Mouse (Mus musculus): ENCODE measurements around the gene Tdrd9. TPM values are rescaled to one million over a fixed set of nuclear protein-coding genes. Genes with fewer than 3 reads are reported as not detected.
"Not testable (repeated sequence)": the region's sequence is repeated elsewhere in the genome, so short reads cannot be mapped to it uniquely, and the experiment has no call there.

Tdrd9 gene
- polyA plus RNA-seq, 1 experiment from 2014 or later, result 0.34 TPM

DNA sequence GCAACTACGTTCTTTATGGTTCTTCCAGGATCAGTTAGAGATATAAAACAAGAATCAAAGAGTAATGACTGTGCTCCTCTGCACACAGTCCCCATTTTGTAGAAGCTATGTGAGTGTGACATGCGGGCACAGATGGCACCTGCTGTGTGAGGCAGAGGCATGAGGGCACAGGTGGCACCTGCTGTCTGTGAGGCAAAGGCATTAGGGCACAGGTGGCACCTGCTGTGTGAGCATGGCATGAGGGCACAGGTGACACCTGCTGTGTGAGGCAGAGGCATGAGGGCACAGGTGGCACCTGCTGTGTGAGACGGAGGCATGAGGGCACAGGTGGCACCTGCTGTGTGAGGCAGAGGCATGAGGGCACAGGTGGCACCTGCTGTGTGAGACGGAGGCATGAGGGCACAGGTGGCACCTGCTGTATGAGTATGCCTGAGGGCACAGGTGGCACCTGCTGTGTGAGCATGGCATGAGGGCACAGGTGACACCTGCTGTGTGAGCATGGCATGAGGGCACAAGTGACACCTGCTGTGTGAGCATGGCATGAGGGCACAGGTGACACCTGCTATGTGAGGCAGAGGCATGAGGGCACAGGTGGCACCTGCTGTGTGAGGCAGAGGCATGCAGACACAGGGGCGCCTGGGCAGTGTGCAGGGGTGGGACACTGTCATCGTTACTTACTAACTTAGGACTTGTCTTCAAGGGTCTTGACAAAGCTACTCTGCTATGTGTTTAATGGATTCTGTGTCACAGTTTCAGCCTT is 64.2 kb downstream of the Tdrd9 start:
- not testable (repeated sequence) for H3K36me3 ChIP-seq; H3K9ac ChIP-seq; H3K27me3 ChIP-seq; H3K4me2 ChIP-seq; ATAC-seq (ENCODE audit: insufficient number of reproducible peaks, insufficient read depth, low FRiP score, low TSS enrichment, low read depth); H3K27ac ChIP-seq; H3K4me1 ChIP-seq; H3K4me3 ChIP-seq; H3K9me3 ChIP-seq
- 87% methylated on average over 6 of the region's 6 CpGs for WGBS

DNA sequence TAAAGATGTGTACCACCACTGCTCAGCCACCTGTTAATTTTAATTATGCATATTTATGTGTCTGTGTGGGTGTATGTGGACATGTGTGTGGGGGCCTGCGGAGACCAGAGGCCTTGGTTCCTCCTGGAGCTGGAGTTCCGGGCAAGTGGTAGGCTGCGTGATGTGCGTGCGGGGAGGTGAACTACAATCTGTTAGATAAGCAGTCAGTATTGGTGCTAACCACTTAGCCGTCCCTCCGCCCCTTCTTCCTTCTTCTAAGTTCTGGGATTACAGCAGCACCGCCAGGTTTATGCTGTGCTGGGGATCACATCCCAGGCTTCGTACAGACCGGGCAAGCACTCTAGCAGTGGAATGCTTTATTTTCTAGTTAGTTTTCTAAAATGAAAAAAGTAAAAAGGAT is 67.1 kb downstream of the Tdrd9 start:
- H3K4me2 ChIP-seq, result no peak overlapping the region
- ATAC-seq (ENCODE audit: insufficient number of reproducible peaks, insufficient read depth, low FRiP score, low TSS enrichment, low read depth), result no peak
- H3K36me3 ChIP-seq, result no peaks in the 10 kb centered on the region
- H3K27me3 ChIP-seq, result no peaks in the 10 kb centered on the region
- H3K9ac ChIP-seq, result no peak overlapping the region
- H3K9me3 ChIP-seq, result no peaks in the 10 kb centered on the region
- 90% methylated on average over 10 of the region's 10 CpGs for WGBS
- no peak overlapping the region for H3K4me3 ChIP-seq
- H3K27ac ChIP-seq, result no peak overlapping the region
- H3K4me1 ChIP-seq, result no peaks in the 10 kb centered on the region

DNA sequence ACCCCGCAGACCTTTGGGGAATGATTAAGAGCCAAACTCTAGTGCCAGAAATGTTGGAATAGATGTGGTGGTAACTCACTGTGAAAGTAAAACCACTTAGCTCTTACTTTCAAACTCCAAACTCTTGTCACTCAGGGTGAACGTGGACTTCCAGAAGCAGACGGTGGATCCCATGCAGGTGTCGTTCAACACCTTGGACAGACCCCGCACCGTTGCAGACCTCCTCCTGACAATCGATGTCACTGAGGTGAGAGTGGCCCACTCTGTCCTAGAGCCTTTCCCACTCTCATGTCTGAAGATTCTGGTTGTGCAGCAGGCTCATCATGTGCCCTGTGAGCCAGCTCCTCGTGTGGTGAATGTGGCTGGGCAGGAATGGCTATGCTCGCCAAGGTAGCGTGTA is 67.8 kb downstream of the Tdrd9 start:
- Histone ChIP-seq H3K27ac (no peak overlapping the region), H3K4me2 (no peak overlapping the region), H3K9ac (no peak overlapping the region), H3K4me1 (no peaks in the 10 kb centered on the region), H3K9me3 (no peaks in the 10 kb centered on the region), H3K36me3 (no peaks in the 10 kb centered on the region), H3K4me3 (no peak overlapping the region), H3K27me3 (no peaks in the 10 kb centered on the region)
- 91% methylated on average over 10 of the region's 10 CpGs for WGBS
- ATAC-seq (ENCODE audit: insufficient number of reproducible peaks, insufficient read depth, low FRiP score, low TSS enrichment, low read depth), result no peak

DNA sequence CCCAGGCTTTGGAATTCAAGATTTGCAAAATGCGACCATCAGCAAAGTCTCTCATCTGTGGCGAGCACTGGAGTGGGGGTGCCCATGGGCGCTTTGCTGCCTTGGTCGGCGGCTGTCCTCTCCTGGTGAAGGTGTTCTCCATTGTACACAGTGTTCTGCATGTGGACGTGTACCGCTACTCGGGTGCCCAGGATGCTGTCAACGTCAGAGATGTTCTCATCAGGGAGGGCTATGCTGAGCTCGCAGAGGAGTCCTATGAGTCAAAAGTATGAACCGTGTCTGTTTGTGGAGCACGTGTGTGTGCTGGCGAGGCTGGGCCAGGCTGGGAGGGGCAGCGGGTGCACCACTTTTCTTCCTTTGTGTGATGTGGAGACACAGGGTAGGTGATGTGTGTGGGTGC is 71.3 kb downstream of the Tdrd9 start:
- Histone ChIP-seq H3K9me3 (no peaks in the 10 kb centered on the region), H3K36me3 (no peaks in the 10 kb centered on the region), H3K4me1 (no peaks in the 10 kb centered on the region), H3K4me3 (no peak overlapping the region), H3K27ac (no peak overlapping the region), H3K4me2 (no peak overlapping the region), H3K27me3 (no peaks in the 10 kb centered on the region), H3K9ac (no peak overlapping the region)
- WGBS, result 88% methylated on average over 14 of the region's 14 CpGs
- ATAC-seq (ENCODE audit: insufficient number of reproducible peaks, insufficient read depth, low FRiP score, low TSS enrichment, low read depth), result no peak

DNA sequence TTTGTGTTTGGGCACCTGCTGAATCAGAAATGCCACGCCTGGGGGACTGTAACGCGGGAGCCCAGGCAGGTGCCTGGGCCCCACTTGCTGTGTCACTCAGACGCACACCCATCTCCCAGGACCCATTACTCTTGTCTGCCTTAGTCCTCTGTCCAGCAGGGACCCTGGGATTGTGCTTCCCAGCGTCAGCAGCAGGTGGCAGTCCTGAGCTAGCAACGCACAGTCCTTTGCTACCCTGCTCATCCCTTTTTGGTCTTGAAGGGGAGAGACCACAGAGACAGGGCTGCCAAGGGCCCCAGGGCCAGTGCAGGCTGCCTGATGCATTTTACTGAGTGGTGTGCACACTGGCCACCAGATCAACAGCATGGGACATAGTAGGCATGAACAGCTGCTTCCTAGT is 106.3 kb downstream of the Tdrd9 start:
- H3K4me2 ChIP-seq, result no peak overlapping the region
- H3K4me1 ChIP-seq, result no peaks in the 10 kb centered on the region
- H3K4me3 ChIP-seq, result no peak overlapping the region
- H3K9ac ChIP-seq, result no peak overlapping the region
- H3K27me3 ChIP-seq, result no peaks in the 10 kb centered on the region
- no peaks in the 10 kb centered on the region for H3K36me3 ChIP-seq
- H3K9me3 ChIP-seq, result no peaks in the 10 kb centered on the region
- 10% methylated on average over 6 of the region's 6 CpGs for WGBS
- no peak overlapping the region for H3K27ac ChIP-seq
- ATAC-seq (ENCODE audit: insufficient number of reproducible peaks, insufficient read depth, low FRiP score, low TSS enrichment, low read depth), result no peak

DNA sequence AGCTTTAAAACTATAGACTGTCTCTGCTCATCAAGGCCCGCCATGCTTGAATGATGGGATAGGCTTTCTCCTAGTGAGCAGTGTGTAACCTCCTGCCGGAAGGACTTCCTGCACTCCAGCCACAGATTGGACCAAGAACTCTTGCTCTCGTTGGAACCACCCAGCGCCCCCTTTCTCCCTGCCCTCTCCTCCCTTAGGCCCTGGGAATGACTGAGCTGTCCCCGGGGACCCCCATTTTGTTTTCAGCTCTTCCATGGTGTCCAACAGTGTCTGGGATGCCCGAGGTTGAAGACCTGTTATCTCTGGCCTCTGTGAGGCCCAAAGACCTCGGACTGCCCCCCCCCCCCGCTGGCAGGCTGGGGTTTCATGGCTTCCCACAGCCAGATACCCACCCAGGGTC is 108.6 kb downstream of the Tdrd9 start:
- Histone ChIP-seq H3K4me3 (no peak overlapping the region), H3K9me3 (no peaks in the 10 kb centered on the region), H3K4me1 (no peaks in the 10 kb centered on the region), H3K27me3 (no peaks in the 10 kb centered on the region), H3K27ac (no peak overlapping the region), H3K36me3 (no peaks in the 10 kb centered on the region), H3K9ac (no peak overlapping the region), H3K4me2 (no peak overlapping the region)
- 76% methylated on average over 8 of the region's 8 CpGs for WGBS
- no peak for ATAC-seq (ENCODE audit: insufficient number of reproducible peaks, insufficient read depth, low FRiP score, low TSS enrichment, low read depth)

DNA sequence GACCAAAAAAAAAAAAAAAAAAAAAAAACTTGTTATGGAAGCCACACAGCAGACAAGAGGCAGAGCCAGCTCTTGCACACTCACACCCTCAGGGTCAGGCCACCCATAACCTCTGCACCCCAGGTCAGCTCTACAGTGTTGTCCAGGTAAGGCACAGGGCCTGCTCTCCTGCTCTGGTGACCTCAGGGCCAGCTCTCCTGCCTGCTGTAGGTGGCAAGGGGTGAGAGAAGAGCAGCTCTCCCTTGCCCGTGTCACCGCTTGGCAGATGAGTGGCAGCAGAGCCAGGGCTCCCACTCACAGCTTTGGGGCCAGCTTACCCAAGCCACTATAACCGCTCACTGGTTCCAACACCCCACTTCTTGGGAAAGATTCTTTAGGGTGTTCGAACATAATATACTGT is 109.6 kb downstream of the Tdrd9 start:
- H3K27ac ChIP-seq, result no peak overlapping the region
- no peaks in the 10 kb centered on the region for H3K27me3 ChIP-seq
- no peaks in the 10 kb centered on the region for H3K4me1 ChIP-seq
- H3K4me2 ChIP-seq, result no peak overlapping the region
- WGBS, result 89% methylated on average over 4 of the region's 4 CpGs
- H3K4me3 ChIP-seq, result no peak overlapping the region
- no peaks in the 10 kb centered on the region for H3K36me3 ChIP-seq
- no peak overlapping the region for H3K9ac ChIP-seq
- no peaks in the 10 kb centered on the region for H3K9me3 ChIP-seq
- no peak for ATAC-seq (ENCODE audit: insufficient number of reproducible peaks, insufficient read depth, low FRiP score, low TSS enrichment, low read depth)

DNA sequence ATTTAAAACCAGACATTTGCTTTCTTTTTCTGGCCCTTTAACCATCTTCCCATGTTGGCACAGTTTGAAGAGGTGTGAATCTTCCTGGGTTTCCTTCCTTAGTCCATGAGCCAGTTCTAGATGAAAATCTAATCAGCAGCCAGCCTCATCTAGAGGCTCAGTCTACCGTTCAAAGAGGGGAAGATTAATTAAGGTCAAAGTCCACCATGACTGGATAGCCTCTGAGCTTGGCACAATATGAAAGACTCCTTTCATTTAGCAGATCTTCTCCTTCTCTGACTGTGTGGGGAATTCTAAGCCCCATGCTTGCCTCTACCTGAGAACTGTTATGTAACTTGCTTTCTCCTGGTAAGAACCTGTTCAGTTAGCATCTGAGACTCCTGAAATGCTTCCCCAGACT is 110.9 kb downstream of the Tdrd9 start:
- Histone ChIP-seq H3K27me3 (no peaks in the 10 kb centered on the region), H3K36me3 (no peaks in the 10 kb centered on the region), H3K9ac (no peak overlapping the region), H3K4me1 (peaks cover 8% of the 10 kb centered on the region; the same call in 1 of the 2 replicates), H3K9me3 (no peaks in the 10 kb centered on the region), H3K4me2 (no peak overlapping the region), H3K4me3 (no peak overlapping the region), H3K27ac (no peak overlapping the region)
- ATAC-seq (ENCODE audit: insufficient number of reproducible peaks, insufficient read depth, low FRiP score, low TSS enrichment, low read depth), result no peak
- 51% methylated on average over 1 of the region's 1 CpGs for WGBS

DNA sequence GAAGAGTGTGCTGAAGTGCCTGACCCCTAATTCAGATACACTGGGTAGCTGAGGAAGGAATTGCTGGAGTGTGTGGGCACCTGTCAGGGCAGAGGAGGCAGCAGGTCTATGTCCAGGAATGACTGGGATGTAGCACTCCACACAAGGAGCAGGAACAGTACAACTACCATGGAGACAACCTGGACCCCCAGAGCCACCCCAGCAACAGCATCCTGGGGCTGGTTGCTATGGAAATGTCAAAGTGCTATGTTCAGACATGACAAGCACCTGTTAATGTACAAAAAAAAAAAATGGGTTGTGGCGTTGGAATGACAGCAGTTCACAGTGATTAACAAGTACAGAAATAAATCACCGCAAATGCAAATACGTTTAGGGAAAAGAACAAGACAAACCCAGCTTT is 114.9 kb downstream of the Tdrd9 start:
- no peak overlapping the region for H3K27ac ChIP-seq
- H3K9ac ChIP-seq, result no peak overlapping the region
- no peaks in the 10 kb centered on the region for H3K9me3 ChIP-seq
- H3K36me3 ChIP-seq, result no peaks in the 10 kb centered on the region
- peaks cover 18% of the 10 kb centered on the region for H3K4me1 ChIP-seq
- no peak overlapping the region for H3K4me2 ChIP-seq
- 86% methylated on average over 3 of the region's 3 CpGs for WGBS
- no peak for ATAC-seq (ENCODE audit: insufficient number of reproducible peaks, insufficient read depth, low FRiP score, low TSS enrichment, low read depth)
- H3K27me3 ChIP-seq, result peaks cover 6% of the 10 kb centered on the region
- no peak overlapping the region for H3K4me3 ChIP-seq

DNA sequence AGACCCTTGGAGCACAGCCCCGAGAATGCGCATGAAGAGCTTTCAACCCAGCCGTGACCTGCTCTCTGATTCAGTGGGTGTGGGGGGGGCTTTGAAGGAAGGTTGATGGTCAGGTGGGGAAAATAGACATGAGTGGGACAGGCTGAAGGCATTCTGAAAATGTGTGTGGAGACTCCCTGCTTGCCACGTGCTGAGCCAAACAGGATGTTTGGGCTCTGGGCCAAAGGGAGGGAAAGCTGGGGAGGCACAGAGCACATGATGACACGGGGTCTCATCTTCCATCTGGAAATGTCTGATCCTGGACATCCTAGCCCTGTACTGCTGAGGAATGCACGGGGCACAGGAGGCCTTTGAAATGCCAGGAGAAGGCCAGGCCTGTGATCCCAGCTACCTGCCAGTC is 115.4 kb downstream of the Tdrd9 start:
- H3K9me3 ChIP-seq, result no peaks in the 10 kb centered on the region
- no peak overlapping the region for H3K9ac ChIP-seq
- H3K27me3 ChIP-seq, result peaks cover 11% of the 10 kb centered on the region
- H3K27ac ChIP-seq, result no peak overlapping the region
- peaks cover 18% of the 10 kb centered on the region for H3K4me1 ChIP-seq
- no peak for ATAC-seq (ENCODE audit: insufficient number of reproducible peaks, insufficient read depth, low FRiP score, low TSS enrichment, low read depth)
- H3K4me3 ChIP-seq, result no peak overlapping the region
- 46% methylated on average over 6 of the region's 6 CpGs for WGBS
- H3K4me2 ChIP-seq, result no peak overlapping the region
- no peaks in the 10 kb centered on the region for H3K36me3 ChIP-seq

DNA sequence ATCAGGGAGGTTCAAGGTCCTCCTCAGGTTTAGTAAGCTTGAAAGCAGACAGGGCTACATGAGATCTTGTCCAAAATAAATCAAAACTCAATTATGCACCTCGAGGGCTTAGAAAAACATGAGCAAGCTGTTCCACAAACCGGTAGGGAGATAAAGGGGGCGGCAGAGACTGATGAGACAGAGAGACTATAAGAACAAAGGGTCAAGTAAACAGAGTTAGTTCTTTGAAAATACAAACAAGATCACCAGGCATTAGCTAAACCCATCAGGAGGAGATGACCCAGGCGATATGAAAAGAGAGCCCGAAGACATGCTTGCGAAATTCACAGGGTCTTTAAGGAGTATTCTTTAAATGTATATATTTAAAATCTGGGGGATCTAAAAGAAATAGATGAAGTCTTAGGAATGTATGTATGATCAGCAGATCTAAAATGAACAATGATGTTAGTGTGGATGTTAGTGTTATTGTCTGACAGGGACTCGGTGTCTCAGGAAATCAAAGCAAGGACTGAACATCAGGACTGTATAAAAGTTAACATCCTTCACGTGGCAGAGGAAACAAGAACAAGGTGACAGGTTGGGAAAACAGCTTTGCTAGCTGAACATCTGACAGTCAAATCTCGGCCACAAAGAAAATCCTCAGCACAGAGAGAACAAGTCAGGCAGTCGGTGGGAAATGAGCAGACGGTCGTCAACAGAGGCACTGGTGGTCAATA is 117.4 kb downstream of the Tdrd9 start:
- Histone ChIP-seq H3K9me3 (no peaks in the 10 kb centered on the region), H3K4me2 (no peak overlapping the region), H3K27me3 (peaks cover 17% of the 10 kb centered on the region), H3K27ac (no peak overlapping the region), H3K9ac (no peak overlapping the region), H3K36me3 (no peaks in the 10 kb centered on the region), H3K4me3 (no peak overlapping the region), H3K4me1 (peaks cover 18% of the 10 kb centered on the region)
- WGBS, result 55% methylated on average over 12 of the region's 12 CpGs
- ATAC-seq (ENCODE audit: insufficient number of reproducible peaks, insufficient read depth, low FRiP score, low TSS enrichment, low read depth), result no peak

DNA sequence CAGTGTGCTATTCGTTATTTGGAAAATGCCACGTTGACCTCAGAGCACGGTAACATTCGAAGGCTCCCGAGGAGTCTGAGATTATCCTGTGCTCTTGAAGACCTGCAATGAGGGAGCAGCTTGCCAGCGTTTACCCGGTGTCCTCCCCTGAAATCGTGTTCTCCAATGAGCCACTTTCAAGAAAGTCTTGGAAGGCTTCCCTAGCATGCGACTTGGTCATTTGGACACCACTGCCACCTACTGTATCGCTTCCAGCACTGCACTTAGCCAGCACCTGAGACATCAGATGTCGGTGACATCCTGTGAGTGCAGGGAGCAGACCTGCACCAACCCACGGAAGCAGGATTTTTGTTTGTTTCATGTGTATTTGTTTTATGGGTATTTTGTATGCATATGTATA is 119.7 kb downstream of the Tdrd9 start:
- no peaks in the 10 kb centered on the region for H3K9me3 ChIP-seq
- no peak overlapping the region for H3K4me3 ChIP-seq
- 6% methylated on average over 12 of the region's 12 CpGs for WGBS
- peaks cover 19% of the 10 kb centered on the region for H3K4me1 ChIP-seq
- no peak overlapping the region for H3K27ac ChIP-seq
- peak overlapping the region; percentile 36; the same call in 1 of the 2 replicates for H3K9ac ChIP-seq
- H3K27me3 ChIP-seq, result peaks cover 17% of the 10 kb centered on the region
- peak overlapping the region; percentile 47 for H3K4me2 ChIP-seq
- no peaks in the 10 kb centered on the region for H3K36me3 ChIP-seq
- no peak for ATAC-seq (ENCODE audit: insufficient number of reproducible peaks, insufficient read depth, low FRiP score, low TSS enrichment, low read depth)
